Mouse (Mus musculus): Measurements from ENCODE around the gene Tmem204.

Tmem204 gene

GRCm38 (mm10) chr17:25084835-25085385 lies 1.5 kb upstream of the Tmem204 start:
- DNase-seq (ENCODE audit: low spot score): no peak

GRCm38 (mm10) chr17:25082887-25083286 lies 504 bp downstream of the Tmem204 start:
- DNase-seq (ENCODE audit: low spot score): no peak

- no peak for DNase-seq (ENCODE audit: low spot score)
These were observed 1.1 kb downstream of the Tmem204 start for GRCm38 (mm10) chr17:25082081-25082847.

- DNase-seq (ENCODE audit: low spot score): no peak
These were observed 2.4 kb downstream of the Tmem204 start for GRCm38 (mm10) chr17:25080960-25081381.

- no peak for DNase-seq (ENCODE audit: low spot score)
These were observed 3.2 kb downstream of the Tmem204 start for GRCm38 (mm10) chr17:25080210-25080609.

- peak; percentile 85 for DNase-seq (ENCODE audit: low spot score)
These were observed 5.5 kb downstream of the Tmem204 start for GRCm38 (mm10) chr17:25077771-25078372.

GRCm38 (mm10) chr17:25076906-25077305 lies 6.5 kb downstream of the Tmem204 start:
- DNase-seq (ENCODE audit: low spot score): no peak

- DNase-seq (ENCODE audit: low spot score): no peak
These were observed 14.7 kb downstream of the Tmem204 start for GRCm38 (mm10) chr17:25068690-25069089.

GRCm38 (mm10) chr17:25067442-25067851 lies 15.9 kb downstream of the Tmem204 start:
- no peak for DNase-seq (ENCODE audit: low spot score)

GRCm38 (mm10) chr17:25066595-25066994 lies 16.8 kb downstream of the Tmem204 start:
- no peak for DNase-seq (ENCODE audit: low spot score)

GRCm38 (mm10) chr17:25065189-25065588 lies 18.2 kb downstream of the Tmem204 start:
- DNase-seq (ENCODE audit: low spot score): no peak

- no peak for DNase-seq (ENCODE audit: low spot score)
These were observed 19.0 kb downstream of the Tmem204 start for GRCm38 (mm10) chr17:25064351-25064750.

- peak; percentile 83 for DNase-seq (ENCODE audit: low spot score)
These were observed 19.5 kb downstream of the Tmem204 start for GRCm38 (mm10) chr17:25063872-25064271.

- DNase-seq (ENCODE audit: low spot score): no peak
These were observed 20.1 kb downstream of the Tmem204 start for GRCm38 (mm10) chr17:25063261-25063660.

- DNase-seq (ENCODE audit: low spot score): no peak
These were observed 26.4 kb downstream of the Tmem204 start for GRCm38 (mm10) chr17:25057041-25057440.

GRCm38 (mm10) chr17:25053274-25053673 lies 30.1 kb downstream of the Tmem204 start:
- DNase-seq (ENCODE audit: low spot score): no peak

GRCm38 (mm10) chr17:25047143-25047542 lies 36.2 kb downstream of the Tmem204 start:
- DNase-seq (ENCODE audit: low spot score): no peak

GRCm38 (mm10) chr17:25045281-25045680 lies 38.1 kb downstream of the Tmem204 start:
- no peak for DNase-seq (ENCODE audit: low spot score)

GRCm38 (mm10) chr17:25044879-25045278 lies 38.5 kb downstream of the Tmem204 start:
- no peak for DNase-seq (ENCODE audit: low spot score)

- DNase-seq (ENCODE audit: low spot score): no peak
These were observed 47.2 kb downstream of the Tmem204 start for GRCm38 (mm10) chr17:25036183-25036582.

- DNase-seq (ENCODE audit: low spot score): peak; percentile 80
These were observed 66.9 kb downstream of the Tmem204 start for GRCm38 (mm10) chr17:25016292-25017132.

- peak; percentile 98 for DNase-seq (ENCODE audit: low spot score)
These were observed 67.6 kb downstream of the Tmem204 start, which contains the start of the genes Cramp1l and Ift140 for GRCm38 (mm10) chr17:25015655-25016291. Cramp1l (minus strand) TSS chr17:25015788. Ift140 (plus strand) TSS chr17:25016085.
